Mouse (Mus musculus) liver, postnatal 0 days (tissue): Measurements from ENCODE around the gene Iltifb. TPM values are rescaled to one million over a fixed set of nuclear protein-coding genes. Genes with fewer than 3 reads are reported as not detected.
"Not testable (repeated sequence)": the region's sequence is repeated elsewhere in the genome, so short reads cannot be mapped to it uniquely, and the experiment has no call there.

Experiments used
- ATAC-seq: fragments of 200-750 bp; cut with Nextera tagmentation; 2 replicates; pipeline ENCODE4 v1.8.0; 2017; ENCODE audit warnings: mild to moderate bottlenecking, moderate library complexity
- DNase-seq: peaks from one replicate; pipeline ENCODE4 v3.0.0-alpha.2; 2016
- H3K27ac ChIP-seq: fragments of 300-500 bp; sonication (generic); 2 replicates; pipeline ENCODE4 v1.5.1; 2014; ENCODE audit warnings: antibody characterized with exemption, moderate library complexity, mild to moderate bottlenecking, low read depth
- H3K27me3 ChIP-seq: fragments of 300-500 bp; sonication (generic); 2 replicates; pipeline ENCODE4 v1.6.1; 2014; ENCODE audit warnings: low read length, control low read depth, mixed read lengths; ENCODE audit not compliant: insufficient read depth
- H3K36me3 ChIP-seq: fragments of 300-500 bp; sonication (generic); replicated peaks from 2 replicates; pipeline ENCODE4 v1.6.1; 2014; ENCODE audit warnings: mild to moderate bottlenecking, control low read depth, low read length, moderate library complexity, mixed read lengths; ENCODE audit not compliant: insufficient read depth
- H3K4me1 ChIP-seq: fragments of 300-500 bp; sonication (generic); 2 replicates; pipeline ENCODE4 v1.6.1; 2014; ENCODE audit warnings: antibody characterized with exemption, mild to moderate bottlenecking, control low read depth; ENCODE audit not compliant: insufficient read depth
- H3K4me2 ChIP-seq: fragments of 300-500 bp; sonication (generic); 2 replicates; pipeline ENCODE4 v1.6.1; 2014; ENCODE audit warnings: low read depth, mild to moderate bottlenecking, low read length, moderate library complexity, mixed read lengths
- H3K4me3 ChIP-seq: fragments of 300-500 bp; sonication (generic); 2 replicates; pipeline ENCODE4 v1.5.1; 2014; ENCODE audit warnings: low read depth, low read length
- H3K9ac ChIP-seq: fragments of 300-500 bp; sonication (generic); replicated peaks from 2 replicates; pipeline ENCODE4 v1.6.1; 2014; ENCODE audit warnings: mild to moderate bottlenecking, moderate library complexity
- H3K9me3 ChIP-seq: fragments of 300-500 bp; sonication (generic); 2 replicates; pipeline ENCODE4 v1.6.1; 2016; ENCODE audit warnings: mild to moderate bottlenecking, control low read depth, low read length, mixed read lengths
- CTCF ChIP-seq: sonication (generic); IDR thresholded peaks from 2 replicates; pipeline ENCODE4 v1.5.1; 2016; ENCODE audit warnings: antibody characterized with exemption, low read depth
- EP300 ChIP-seq: IDR thresholded peaks from 2 replicates; pipeline ENCODE4 v1.6.1; 2016; ENCODE audit warnings: antibody characterized with exemption, low read depth, mild to moderate bottlenecking
- WGBS: fragments of 180-500 bp; shearing (Covaris S2); extraction: QIAGEN DNeasy Blood & Tissue Kit; methylation state at CpG from one replicate; pipeline ENCODE4 v1.1.7; 2014; ENCODE audit not compliant: insufficient replicate concordance; 5-methylcytosine and 5-hydroxymethylcytosine counted together
- polyA plus RNA-seq: library from polyadenylated mRNA; unstranded; fragments of >200 nt; fragmentation: Nextera tagmentation; extraction: Ambion mirVana; gene quantifications from 2 replicates; pipeline ENCODE4 v1.2.1, GENCODE M21; 2015

Iltifb gene
- polyA plus RNA-seq, 1 experiment from 2014 or later = not detected

GRCm38 (mm10) chr10:118271416-118271815, 23.4 kb downstream of the Iltifb start:
- not testable (repeated sequence) for H3K9me3 ChIP-seq, DNase-seq, H3K4me1 ChIP-seq, H3K9ac ChIP-seq, H3K27ac ChIP-seq, H3K27me3 ChIP-seq, H3K4me2 ChIP-seq, H3K36me3 ChIP-seq, ATAC-seq, H3K4me3 ChIP-seq
- 67% methylated on average over 1 of the region's 2 CpGs for WGBS

- not testable (repeated sequence) for H3K27me3 ChIP-seq, H3K4me2 ChIP-seq, H3K4me1 ChIP-seq, H3K9me3 ChIP-seq, DNase-seq, H3K36me3 ChIP-seq, H3K27ac ChIP-seq, H3K4me3 ChIP-seq, ATAC-seq, H3K9ac ChIP-seq
- 20% methylated on average over 1 of the region's 8 CpGs for WGBS
These were observed 26.0 kb downstream of the Iltifb start for GRCm38 (mm10) chr10:118268812-118269211.

- H3K9ac ChIP-seq, H3K9me3 ChIP-seq, H3K27me3 ChIP-seq, H3K4me1 ChIP-seq, H3K4me3 ChIP-seq, H3K27ac ChIP-seq, H3K36me3 ChIP-seq, DNase-seq, ATAC-seq, H3K4me2 ChIP-seq: not testable (repeated sequence)
- WGBS = no CpG with 5 or more reads among the region's 13 CpGs
These were observed 36.5 kb downstream of the Iltifb start, which contains the start of gene Gm32802 for GRCm38 (mm10) chr10:118258388-118258787. Gm32802 (plus strand) TSS chr10:118258688.

- no peaks in the 10 kb centered on the region for H3K36me3 ChIP-seq
- no peak for TF ChIP-seq EP300
- TF ChIP-seq CTCF = peak; percentile 38
- no peaks in the 10 kb centered on the region for H3K27me3 ChIP-seq
- H3K27ac ChIP-seq = no peak overlapping the region
- WGBS = 51% methylated on average over 10 of the region's 10 CpGs
- ATAC-seq = no peak
- H3K9ac ChIP-seq = no peak overlapping the region
- H3K4me2 ChIP-seq = no peak overlapping the region
- peak; percentile 19 for DNase-seq
- no peaks in the 10 kb centered on the region for H3K4me1 ChIP-seq
- no peaks in the 10 kb centered on the region for H3K9me3 ChIP-seq
- no peak overlapping the region for H3K4me3 ChIP-seq
These were observed 44.0 kb downstream of the Iltifb start for GRCm38 (mm10) chr10:118250852-118251295.

GRCm38 (mm10) chr10:118249006-118249595, 45.7 kb downstream of the Iltifb start:
- H3K36me3 ChIP-seq, H3K27me3 ChIP-seq, ATAC-seq, H3K9ac ChIP-seq, DNase-seq, H3K9me3 ChIP-seq, H3K27ac ChIP-seq, H3K4me2 ChIP-seq, H3K4me1 ChIP-seq, H3K4me3 ChIP-seq: not testable (repeated sequence)
- WGBS = 80% methylated on average over 11 of the region's 11 CpGs

- not testable (repeated sequence) for H3K4me2 ChIP-seq, H3K36me3 ChIP-seq, H3K9ac ChIP-seq, H3K27ac ChIP-seq, H3K4me1 ChIP-seq, DNase-seq, ATAC-seq, H3K9me3 ChIP-seq, H3K4me3 ChIP-seq, H3K27me3 ChIP-seq
- no CpG with 5 or more reads among the region's 13 CpGs for WGBS
These were observed 54.2 kb downstream of the Iltifb start, which contains the start of gene Gm32717 for GRCm38 (mm10) chr10:118240680-118241079. Gm32717 (minus strand) TSS chr10:118240780.

Other genes with a start within 250 kb of the Iltifb start
- 4.3 and 4.7 TPM in 2 replicates for gene Mdm1, start 153.2 kb downstream of the Iltifb start, polyA plus RNA-seq
- gene Il22, start 90.1 kb downstream of the Iltifb start, polyA plus RNA-seq = not detected in 2 replicates
- not detected in 2 replicates for gene Gm32717, start 54.3 kb downstream of the Iltifb start, polyA plus RNA-seq
- gene Gm32802, start 36.4 kb downstream of the Iltifb start, polyA plus RNA-seq = not detected in 2 replicates
- gene Gm9040, start 31.9 kb upstream of the Iltifb start, polyA plus RNA-seq = not detected in 2 replicates
- gene Gm9044, start 37.4 kb upstream of the Iltifb start, polyA plus RNA-seq = not detected in 2 replicates
- not detected in 2 replicates for gene Gm9045, start 42.8 kb upstream of the Iltifb start, polyA plus RNA-seq
- not detected in 2 replicates for gene Gm9046, start 48.2 kb upstream of the Iltifb start, polyA plus RNA-seq
- not detected in 2 replicates for gene Gm9048, start 53.6 kb upstream of the Iltifb start, polyA plus RNA-seq
- gene Gm9049, start 59.1 kb upstream of the Iltifb start, polyA plus RNA-seq = not detected in 2 replicates
- gene Ifng, start 146.0 kb upstream of the Iltifb start, polyA plus RNA-seq = 0.08 TPM in 1 of 2 replicates, not detected in the other